Mouse (Mus musculus) spleen, adult 2 months (tissue): ENCODE results near the gene Auts2.

ENCODE experiments used
- CTCF ChIP-seq: fragments of 200-500 bp; IDR thresholded peaks from 2 replicates; pipeline ENCODE4 v1.5.1; 2011; ENCODE audit warnings: mild to moderate bottlenecking, inconsistent platforms; ENCODE audit not compliant: insufficient read depth, insufficient read length, insufficient replicate concordance; ENCODE audit errors: extremely low read depth
- POLR2A ChIP-seq: fragments of 200-500 bp; IDR thresholded peaks from 2 replicates; pipeline ENCODE4 v1.6.1; 2011; ENCODE audit warnings: low read depth, low read length, inconsistent platforms

DNA sequence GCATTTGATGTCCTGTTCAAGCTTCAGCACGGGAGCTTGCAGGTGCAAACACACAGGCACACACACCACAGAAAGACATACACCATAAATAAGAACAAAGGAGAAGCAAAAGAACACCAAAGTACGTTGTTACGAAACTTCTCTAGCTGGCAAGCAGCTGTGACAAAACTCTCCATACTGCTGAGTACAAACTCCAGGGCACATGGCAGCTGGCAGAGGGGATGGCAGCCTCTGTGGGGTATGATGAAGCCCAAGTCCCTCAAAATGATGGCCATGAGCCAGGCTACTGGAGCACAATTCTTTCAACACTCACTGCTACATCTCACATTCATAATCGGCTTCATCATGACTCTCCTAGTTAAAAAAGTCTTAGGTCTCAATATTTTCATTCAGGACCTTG is 721.7 kb downstream of the Auts2 start:
- TF ChIP-seq POLR2A = no peak
- no peak for TF ChIP-seq CTCF
